Mouse (Mus musculus) heart, embryonic 15.5 days (tissue): ENCODE data around the gene Hnrnpa1. TPM values are rescaled to one million over a fixed set of nuclear protein-coding genes. Genes with fewer than 3 reads are reported as not detected.
"Not testable (repeated sequence)": the region's sequence is repeated elsewhere in the genome, so short reads cannot be mapped to it uniquely, and the experiment has no call there.

Experiments
- ATAC-seq: fragments of 200-750 bp; cut with Nextera tagmentation; replicated peaks from 2 replicates; pipeline ENCODE4 v1.8.0; 2017; ENCODE audit warnings: low read depth, moderate TSS enrichment; ENCODE audit not compliant: insufficient number of reproducible peaks, insufficient read depth, low FRiP score
- H3K27ac ChIP-seq: fragments of 300-500 bp; sonication (generic); 2 replicates; pipeline ENCODE4 v1.5.1; 2015; ENCODE audit warnings: mild to moderate bottlenecking, inconsistent platforms
- H3K27me3 ChIP-seq: fragments of 300-500 bp; sonication (generic); 2 replicates; pipeline ENCODE4 v1.6.1; 2015; ENCODE audit warnings: inconsistent platforms
- H3K36me3 ChIP-seq: fragments of 300-500 bp; sonication (generic); 2 replicates; pipeline ENCODE4 v1.6.1; 2015; ENCODE audit warnings: mild to moderate bottlenecking, inconsistent platforms
- H3K4me1 ChIP-seq: fragments of 300-500 bp; sonication (generic); replicated peaks from 2 replicates; pipeline ENCODE4 v1.6.1; 2015; ENCODE audit warnings: inconsistent platforms
- H3K4me2 ChIP-seq: fragments of 300-500 bp; sonication (generic); 2 replicates; pipeline ENCODE4 v1.6.1; 2015; ENCODE audit warnings: inconsistent platforms, mild to moderate bottlenecking, moderate library complexity
- H3K4me3 ChIP-seq: fragments of 300-500 bp; sonication (generic); 2 replicates; pipeline ENCODE4 v1.5.1; 2015; ENCODE audit warnings: mild to moderate bottlenecking, inconsistent platforms
- H3K9ac ChIP-seq: fragments of 300-500 bp; sonication (generic); 2 replicates; pipeline ENCODE4 v1.6.1; 2015; ENCODE audit warnings: mild to moderate bottlenecking, inconsistent platforms
- H3K9me3 ChIP-seq: fragments of 300-500 bp; sonication (generic); replicated peaks from 2 replicates; pipeline ENCODE4 v1.6.1; 2016; ENCODE audit warnings: inconsistent platforms
- WGBS: fragments of 180-500 bp; shearing (Covaris S2); methylation state at CpG from one replicate; pipeline ENCODE4 v1.1.7; 2015; ENCODE audit warnings: mixed read lengths; 5-methylcytosine and 5-hydroxymethylcytosine counted together
- polyA plus RNA-seq: library from polyadenylated mRNA; unstranded; fragments of >200 nt; fragmentation: Nextera tagmentation; extraction: Ambion mirVana; gene quantifications from 2 replicates; pipeline ENCODE4 v1.2.1, GENCODE M21; 2015

Gene Hnrnpa1
- polyA plus RNA-seq, 1 experiment from 2014 or later, result 367 TPM

- Histone ChIP-seq H3K9ac (no peak overlapping the region), H3K4me3 (no peak overlapping the region), H3K4me1 (peaks cover 27% of the 10 kb centered on the region), H3K4me2 (peak overlapping the region; percentile 21; the same call in 1 of the 2 replicates), H3K36me3 (no peaks in the 10 kb centered on the region), H3K27me3 (no peaks in the 10 kb centered on the region), H3K9me3 (no peaks in the 10 kb centered on the region), H3K27ac (peak overlapping the region; percentile 72)
- WGBS, result 8% methylated on average over 3 of the region's 3 CpGs
- no peak for ATAC-seq
These were observed 19.4 kb upstream of the Hnrnpa1 start for GRCm38 (mm10) chr15:103220785-103221184.

GRCm38 (mm10) chr15:103221386-103221785 is 18.8 kb upstream of the Hnrnpa1 start:
- H3K9ac ChIP-seq, result no peak overlapping the region
- H3K4me3 ChIP-seq, result no peak overlapping the region
- no peaks in the 10 kb centered on the region for H3K36me3 ChIP-seq
- H3K27me3 ChIP-seq, result no peaks in the 10 kb centered on the region
- H3K4me1 ChIP-seq, result peaks cover 22% of the 10 kb centered on the region
- 0 out of 2 replicates have a peak overlapping the region, but pooled peaks have one; percentile 21 for H3K4me2 ChIP-seq
- H3K9me3 ChIP-seq, result no peaks in the 10 kb centered on the region
- peak overlapping the region; percentile 72 for H3K27ac ChIP-seq
- 54% methylated on average over 1 of the region's 1 CpGs for WGBS
- ATAC-seq, result no peak

- no peaks in the 10 kb centered on the region for H3K9me3 ChIP-seq
- H3K27ac ChIP-seq, result no peak overlapping the region
- H3K36me3 ChIP-seq, result no peaks in the 10 kb centered on the region
- H3K4me1 ChIP-seq, result peaks cover 28% of the 10 kb centered on the region
- no peak overlapping the region for H3K4me3 ChIP-seq
- no peak overlapping the region for H3K4me2 ChIP-seq
- WGBS, result 91% methylated on average over 2 of the region's 2 CpGs
- no peak overlapping the region for H3K9ac ChIP-seq
- H3K27me3 ChIP-seq, result no peaks in the 10 kb centered on the region
- ATAC-seq, result no peak
These were observed 16.1 kb upstream of the Hnrnpa1 start for GRCm38 (mm10) chr15:103224161-103224560.

- Histone ChIP-seq H3K27me3 (no peaks in the 10 kb centered on the region), H3K4me2 (no peak overlapping the region), H3K36me3 (no peaks in the 10 kb centered on the region), H3K27ac (no peak overlapping the region), H3K9me3 (no peaks in the 10 kb centered on the region), H3K4me3 (no peak overlapping the region), H3K9ac (no peak overlapping the region), H3K4me1 (peaks cover 17% of the 10 kb centered on the region)
- WGBS, result 83% methylated on average over 3 of the region's 3 CpGs
- ATAC-seq, result no peak
These were observed 13.2 kb upstream of the Hnrnpa1 start for GRCm38 (mm10) chr15:103227022-103227421.

- ATAC-seq, result no peak
- H3K4me3 ChIP-seq, result no peak overlapping the region
- H3K4me2 ChIP-seq, result no peak overlapping the region
- 76% methylated on average over 2 of the region's 2 CpGs for WGBS
- H3K4me1 ChIP-seq, result peaks cover 19% of the 10 kb centered on the region
- no peaks in the 10 kb centered on the region for H3K9me3 ChIP-seq
- no peak overlapping the region for H3K9ac ChIP-seq
- H3K27ac ChIP-seq, result no peak overlapping the region
- no peaks in the 10 kb centered on the region for H3K36me3 ChIP-seq
- H3K27me3 ChIP-seq, result no peaks in the 10 kb centered on the region
These were observed 12.7 kb upstream of the Hnrnpa1 start for GRCm38 (mm10) chr15:103227572-103227971.

- H3K36me3 ChIP-seq, result no peaks in the 10 kb centered on the region
- no peak overlapping the region for H3K4me3 ChIP-seq
- ATAC-seq, result peak; percentile 35; the same call in 1 of the 2 replicates
- peaks cover 27% of the 10 kb centered on the region for H3K4me1 ChIP-seq
- no peaks in the 10 kb centered on the region for H3K9me3 ChIP-seq
- no peaks in the 10 kb centered on the region for H3K27me3 ChIP-seq
- WGBS, result 41% methylated on average over 2 of the region's 2 CpGs
- H3K9ac ChIP-seq, result no peak overlapping the region
- H3K27ac ChIP-seq, result peak overlapping the region; percentile 73
- 0 out of 2 replicates have a peak overlapping the region, but pooled peaks have one; percentile 1 for H3K4me2 ChIP-seq
These were observed 11.3 kb upstream of the Hnrnpa1 start for GRCm38 (mm10) chr15:103228904-103229303.

- H3K27ac ChIP-seq, result peak overlapping the region; percentile 25; the same call in 1 of the 2 replicates
- WGBS, result 64% methylated on average over 2 of the region's 2 CpGs
- no peaks in the 10 kb centered on the region for H3K27me3 ChIP-seq
These were observed 7.1 kb upstream of the Hnrnpa1 start for GRCm38 (mm10) chr15:103233119-103233518.

GRCm38 (mm10) chr15:103237295-103237694 is 2.9 kb upstream of the Hnrnpa1 start:
- Histone ChIP-seq H3K27me3 (no peaks in the 10 kb centered on the region), H3K9me3 (no peaks in the 10 kb centered on the region), H3K36me3 (peaks cover 22% of the 10 kb centered on the region), H3K27ac (no peak overlapping the region), H3K4me3 (no peak overlapping the region), H3K4me2 (peak overlapping the region; percentile 8; the same call in 1 of the 2 replicates), H3K4me1 (peaks cover 33% of the 10 kb centered on the region), H3K9ac (no peak overlapping the region)
- 89% methylated on average over 7 of the region's 7 CpGs for WGBS
- no peak for ATAC-seq

More at GRCm38 (mm10) chr15:103233119-103233518, 7.1 kb upstream of the Hnrnpa1 start:
- peaks cover 12% of the 10 kb centered on the region for H3K36me3 ChIP-seq
- peaks cover 26% of the 10 kb centered on the region for H3K4me1 ChIP-seq
- H3K9me3 ChIP-seq, result no peaks in the 10 kb centered on the region
- no peak overlapping the region for H3K4me2 ChIP-seq
- no peak overlapping the region for H3K4me3 ChIP-seq
- H3K9ac ChIP-seq, result no peak overlapping the region
- ATAC-seq, result no peak

- whole genome bisulfite sequencing, result under 1% methylated on average over 26 of the region's 26 CpGs
- peak; percentile 87 for ATAC-seq
- no peaks in the 10 kb centered on the region for H3K27me3 ChIP-seq
- peak overlapping the region; percentile 73 for H3K4me3 ChIP-seq
- peaks cover 40% of the 10 kb centered on the region for H3K36me3 ChIP-seq
- H3K4me1 ChIP-seq, result peaks cover 39% of the 10 kb centered on the region
- peak overlapping the region; percentile 51 for H3K9ac ChIP-seq
- H3K9me3 ChIP-seq, result no peaks in the 10 kb centered on the region
- peak overlapping the region; percentile 70 for H3K4me2 ChIP-seq
- H3K27ac ChIP-seq, result peak overlapping the region; percentile 95
These were observed 1.0 kb upstream of the Hnrnpa1 start for GRCm38 (mm10) chr15:103239130-103239684.

- Histone ChIP-seq H3K27me3 (no peaks in the 10 kb centered on the region), H3K9me3 (no peaks in the 10 kb centered on the region), H3K9ac (peak within 1 kb of the TSS; percentile 63), H3K27ac (peak within 1 kb of the TSS; percentile 95), H3K36me3 (peaks cover 39% of the 10 kb centered on the region), H3K4me2 (peak within 1 kb of the TSS; percentile 70), H3K4me3 (peak within 1 kb of the TSS; percentile 73), H3K4me1 (peaks cover 39% of the 10 kb centered on the region)
- under 1% methylated on average over 39 of the region's 39 CpGs for WGBS
- peak; percentile 94 for ATAC-seq
These were observed 510 bp upstream of the Hnrnpa1 start, which contains the start of gene Cbx5 for GRCm38 (mm10) chr15:103239685-103240159. TSS of gene Cbx5 (minus strand) at chr15:103239816.

GRCm38 (mm10) chr15:103241071-103242018 is 1.1 kb downstream of the Hnrnpa1 start:
- Histone ChIP-seq H3K9ac (peak overlapping the region; percentile 63), H3K4me1 (peaks cover 42% of the 10 kb centered on the region), H3K36me3 (peaks cover 43% of the 10 kb centered on the region), H3K4me3 (peak overlapping the region; percentile 73), H3K4me2 (peak overlapping the region; percentile 69), H3K27ac (peak overlapping the region; percentile 95)
- ATAC-seq, H3K9me3 ChIP-seq, H3K27me3 ChIP-seq: not testable (repeated sequence)
- 14% methylated on average over 12 of the region's 12 CpGs for WGBS
